Mouse (Mus musculus) forebrain, embryonic 10.5 days (tissue): ENCODE results near the gene Hsdl1. TPM values are rescaled to one million over a fixed set of nuclear protein-coding genes. Genes with fewer than 3 reads are reported as not detected.

Source experiments
- DNase-seq: peaks from one replicate; pipeline ENCODE4 v3.0.0-alpha.2; 2017; ENCODE audit warnings: low spot score; ENCODE audit errors: extremely low spot score
- H3K27ac ChIP-seq: fragments of 300-500 bp; sonication (generic); 2 replicates; pipeline ENCODE4 v1.5.1; 2016; ENCODE audit warnings: mild to moderate bottlenecking
- H3K27me3 ChIP-seq: fragments of 300-500 bp; sonication (generic); 2 replicates; pipeline ENCODE4 v1.6.1; 2016; ENCODE audit warnings: mild to moderate bottlenecking; ENCODE audit not compliant: poor library complexity, severe bottlenecking
- H3K36me3 ChIP-seq: fragments of 300-500 bp; sonication (generic); replicated peaks from 2 replicates; pipeline ENCODE4 v1.6.1; 2016; ENCODE audit warnings: mild to moderate bottlenecking, moderate library complexity
- H3K4me1 ChIP-seq: fragments of 300-500 bp; sonication (generic); 2 replicates; pipeline ENCODE4 v1.6.1; 2016
- H3K4me3 ChIP-seq: fragments of 300-500 bp; sonication (generic); 2 replicates; pipeline ENCODE4 v1.5.1; 2016; ENCODE audit warnings: mild to moderate bottlenecking, moderate library complexity
- H3K9me3 ChIP-seq: fragments of 300-500 bp; sonication (generic); 2 replicates; pipeline ENCODE4 v1.6.1; 2016; ENCODE audit warnings: mild to moderate bottlenecking, moderate library complexity
- WGBS: fragments of 180-500 bp; shearing (Covaris S2); methylation state at CpG from one replicate; pipeline ENCODE4 v1.1.7; 2016; 5-methylcytosine and 5-hydroxymethylcytosine counted together
- polyA plus RNA-seq: library from polyadenylated mRNA; unstranded; fragments of >200 nt; fragmentation: Nextera tagmentation; extraction: Ambion mirVana; gene quantifications from 2 replicates; pipeline ENCODE4 v1.2.1, GENCODE M21; 2016

Gene Hsdl1
- polyA plus RNA-seq, 1 experiment from 2014 or later = 66.0 TPM

DNA sequence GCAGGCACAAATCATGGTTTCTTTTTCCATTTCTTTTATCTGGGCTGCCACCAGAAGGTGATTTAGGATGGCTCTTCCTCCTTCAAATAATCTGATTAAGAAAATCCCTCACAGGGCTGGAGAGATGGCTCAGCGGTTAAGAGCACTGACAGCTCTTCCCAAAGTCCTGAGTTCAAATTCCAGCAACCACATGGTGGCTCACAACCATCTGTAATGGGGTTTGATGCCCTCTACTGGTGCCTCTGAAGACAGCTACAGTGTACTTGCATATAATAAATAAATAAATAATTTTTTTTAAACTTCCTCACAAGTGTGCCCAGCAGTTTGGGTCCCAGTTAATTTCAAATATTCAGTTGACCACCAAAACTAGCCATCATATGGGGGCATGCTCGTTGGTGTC, 31.2 kb upstream of the Hsdl1 start:
- no peaks in the 10 kb centered on the region for H3K27me3 ChIP-seq
- DNase-seq = no peak
- no peak overlapping the region for H3K4me3 ChIP-seq
- peaks cover 17% of the 10 kb centered on the region for H3K4me1 ChIP-seq
- WGBS = 90% methylated on average over 2 of the region's 2 CpGs
- peaks cover 7% of the 10 kb centered on the region for H3K9me3 ChIP-seq
- H3K27ac ChIP-seq = no peak overlapping the region
- peaks cover 17% of the 10 kb centered on the region for H3K36me3 ChIP-seq

DNA sequence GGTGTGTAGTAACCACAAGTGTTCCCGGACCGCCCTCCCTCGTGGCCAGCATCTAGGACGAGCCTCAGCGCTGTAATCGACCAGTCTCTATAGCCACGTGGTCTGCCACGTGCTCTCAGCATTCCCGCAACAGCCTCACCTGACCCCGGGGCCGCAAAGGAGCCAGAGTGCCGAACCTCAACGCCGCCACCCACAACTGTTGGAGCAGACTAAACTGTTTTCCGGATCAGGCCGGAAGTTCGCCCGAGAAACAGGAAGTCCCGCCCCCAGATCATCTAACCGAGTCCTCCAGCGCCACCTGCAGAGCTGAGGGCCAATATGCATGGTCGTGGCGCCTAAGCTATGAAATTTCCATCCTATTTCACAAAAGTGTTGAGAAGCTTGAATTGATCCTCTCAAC, 30.0 kb upstream of the Hsdl1 start, which contains the start of gene Taf1c:
Gene Taf1c (minus strand): TSS at position 227 of the 400 bp plus-strand sequence.
- Histone ChIP-seq H3K36me3 (peaks cover 29% of the 10 kb centered on the region), H3K4me1 (peaks cover 17% of the 10 kb centered on the region), H3K27me3 (no peaks in the 10 kb centered on the region), H3K9me3 (peaks cover 7% of the 10 kb centered on the region), H3K27ac (peak within 1 kb of the TSS; percentile 85), H3K4me3 (peak within 1 kb of the TSS; percentile 83)
- under 1% methylated on average over 23 of the region's 23 CpGs for WGBS
- peak; percentile 94 for DNase-seq

- WGBS = 49% methylated on average over 12 of the region's 12 CpGs
- peak overlapping the region; percentile 83 for H3K4me3 ChIP-seq
- peaks cover 7% of the 10 kb centered on the region for H3K9me3 ChIP-seq
- DNase-seq = no peak
- H3K27ac ChIP-seq = peak overlapping the region; percentile 85
- H3K27me3 ChIP-seq = no peaks in the 10 kb centered on the region
- peaks cover 17% of the 10 kb centered on the region for H3K4me1 ChIP-seq
- peaks cover 35% of the 10 kb centered on the region for H3K36me3 ChIP-seq
These were observed 29.4 kb upstream of the Hsdl1 start for GRCm38 (mm10) chr8:119604398-119604803.

GRCm38 (mm10) chr8:119603771-119604170, 28.8 kb upstream of the Hsdl1 start:
- H3K4me3 ChIP-seq = peak overlapping the region; percentile 83
- 97% methylated on average over 4 of the region's 4 CpGs for WGBS
- no peak for DNase-seq
- peak overlapping the region; percentile 85; the same call in 1 of the 2 replicates for H3K27ac ChIP-seq
- H3K4me1 ChIP-seq = peaks cover 17% of the 10 kb centered on the region
- H3K27me3 ChIP-seq = no peaks in the 10 kb centered on the region
- peaks cover 2% of the 10 kb centered on the region for H3K9me3 ChIP-seq
- H3K36me3 ChIP-seq = peaks cover 42% of the 10 kb centered on the region

GRCm38 (mm10) chr8:119591456-119591855, 16.5 kb upstream of the Hsdl1 start:
- WGBS = 93% methylated on average over 7 of the region's 7 CpGs
- no peak for DNase-seq
- Histone ChIP-seq H3K27me3 (no peaks in the 10 kb centered on the region), H3K9me3 (no peaks in the 10 kb centered on the region), H3K4me3 (no peak overlapping the region), H3K36me3 (peaks cover 2% of the 10 kb centered on the region), H3K27ac (no peak overlapping the region), H3K4me1 (peaks cover 24% of the 10 kb centered on the region)

DNA sequence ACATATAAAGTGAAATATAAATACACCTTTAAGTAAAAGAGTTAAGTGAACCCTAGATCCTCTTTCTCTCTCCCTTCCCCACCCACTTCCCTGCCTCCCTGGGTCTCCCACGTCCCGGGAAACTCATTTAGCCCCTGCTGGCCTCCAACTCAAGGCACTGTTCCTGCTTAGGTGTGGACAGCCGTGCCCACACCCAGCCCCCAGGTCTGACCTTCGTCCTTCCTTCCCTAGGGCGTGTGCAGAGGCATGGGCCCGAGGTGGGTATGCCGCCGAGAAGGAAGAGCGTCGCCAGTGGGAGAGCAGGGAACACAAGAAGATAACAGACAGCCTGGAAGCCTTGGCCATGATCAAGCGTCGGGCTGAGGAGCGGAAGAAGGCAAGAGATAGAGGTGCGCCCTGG, 15.4 kb upstream of the Hsdl1 start:
- Histone ChIP-seq H3K27me3 (peaks cover 9% of the 10 kb centered on the region), H3K27ac (no peak overlapping the region), H3K4me3 (no peak overlapping the region), H3K4me1 (peaks cover 29% of the 10 kb centered on the region), H3K9me3 (no peaks in the 10 kb centered on the region), H3K36me3 (no peaks in the 10 kb centered on the region)
- 86% methylated on average over 14 of the region's 14 CpGs for WGBS
- no peak for DNase-seq

DNA sequence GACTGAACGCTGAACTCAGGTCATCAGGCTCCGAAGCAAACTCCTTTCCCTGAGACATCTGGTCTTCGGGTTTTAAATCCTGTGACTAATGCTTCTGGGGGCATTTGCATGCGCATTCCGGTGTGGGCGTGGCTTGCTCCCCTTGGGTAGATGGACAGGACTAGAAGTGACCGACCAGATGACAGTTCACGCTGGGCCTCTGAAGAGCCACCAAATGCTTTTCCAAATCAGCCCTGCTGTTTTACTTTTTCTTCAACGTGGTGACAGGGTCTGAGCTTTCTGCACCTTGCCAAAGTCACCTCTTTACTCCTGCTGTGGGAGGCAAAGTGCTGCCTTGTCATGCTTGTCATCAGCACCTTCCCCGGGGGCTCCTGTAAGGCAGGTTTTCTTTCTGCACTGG, 13.9 kb upstream of the Hsdl1 start:
- Histone ChIP-seq H3K9me3 (no peaks in the 10 kb centered on the region), H3K27ac (no peak overlapping the region), H3K27me3 (peaks cover 10% of the 10 kb centered on the region), H3K4me3 (no peak overlapping the region), H3K36me3 (no peaks in the 10 kb centered on the region), H3K4me1 (peaks cover 17% of the 10 kb centered on the region)
- no peak for DNase-seq
- 35% methylated on average over 10 of the region's 10 CpGs for WGBS

DNA sequence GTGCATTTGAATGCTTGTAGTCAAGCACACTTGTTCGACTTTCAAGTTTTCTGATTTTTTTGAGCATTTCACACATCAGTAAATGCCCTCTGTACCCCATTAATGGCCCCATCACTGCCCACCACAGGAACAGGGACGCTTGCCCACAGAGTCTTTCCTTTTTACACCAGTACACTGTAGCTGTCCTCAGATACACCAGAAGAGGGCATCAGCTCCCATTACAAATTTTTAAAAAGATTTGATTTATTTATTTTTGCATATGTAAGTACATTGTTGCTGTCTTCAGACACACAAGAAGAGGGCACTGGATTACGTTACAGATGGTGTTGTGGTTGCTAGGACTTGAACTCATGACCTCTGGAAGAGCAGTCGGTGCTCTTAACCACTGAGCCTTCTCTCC, 13.3 kb upstream of the Hsdl1 start:
- H3K9me3 ChIP-seq = no peaks in the 10 kb centered on the region
- H3K4me1 ChIP-seq = peaks cover 17% of the 10 kb centered on the region
- 77% methylated on average over 4 of the region's 4 CpGs for WGBS
- no peaks in the 10 kb centered on the region for H3K36me3 ChIP-seq
- H3K27me3 ChIP-seq = peaks cover 10% of the 10 kb centered on the region
- no peak overlapping the region for H3K27ac ChIP-seq
- no peak overlapping the region for H3K4me3 ChIP-seq
- no peak for DNase-seq

DNA sequence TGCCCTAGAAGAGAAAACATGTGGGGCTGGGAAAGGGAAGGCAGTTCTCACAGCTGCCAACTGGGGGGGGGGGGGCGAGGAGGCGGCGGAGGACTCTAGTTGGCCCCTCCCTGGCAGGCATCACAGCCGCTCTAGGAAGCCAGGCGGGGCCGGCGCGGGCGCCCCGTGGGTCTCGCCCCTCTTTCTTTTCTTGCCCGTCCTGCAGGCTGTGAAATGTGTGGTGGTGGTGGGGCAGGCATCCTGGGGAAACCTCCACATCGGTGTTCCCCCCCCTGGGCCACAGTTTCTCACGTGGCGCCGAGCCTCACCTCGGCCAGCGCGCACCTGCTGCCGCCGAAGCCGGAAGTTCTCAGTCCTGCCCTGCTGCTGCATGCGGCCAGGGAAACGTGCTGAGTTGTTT, 10.9 kb upstream of the Hsdl1 start:
- WGBS = 14% methylated on average over 24 of the region's 24 CpGs
- H3K4me3 ChIP-seq = peak overlapping the region; percentile 49
- H3K9me3 ChIP-seq = no peaks in the 10 kb centered on the region
- peak overlapping the region; percentile 74 for H3K27ac ChIP-seq
- no peaks in the 10 kb centered on the region for H3K36me3 ChIP-seq
- peaks cover 10% of the 10 kb centered on the region for H3K27me3 ChIP-seq
- H3K4me1 ChIP-seq = peaks cover 16% of the 10 kb centered on the region
- DNase-seq = no peak

- 91% methylated on average over 5 of the region's 5 CpGs for WGBS
- peaks cover 4% of the 10 kb centered on the region; the same call in 1 of the 2 replicates for H3K4me1 ChIP-seq
- no peak overlapping the region for H3K27ac ChIP-seq
- no peak overlapping the region for H3K4me3 ChIP-seq
- no peak for DNase-seq
- H3K36me3 ChIP-seq = no peaks in the 10 kb centered on the region
- H3K27me3 ChIP-seq = peaks cover 46% of the 10 kb centered on the region
- no peaks in the 10 kb centered on the region for H3K9me3 ChIP-seq
These were observed 5.6 kb upstream of the Hsdl1 start for GRCm38 (mm10) chr8:119580441-119581161.

DNA sequence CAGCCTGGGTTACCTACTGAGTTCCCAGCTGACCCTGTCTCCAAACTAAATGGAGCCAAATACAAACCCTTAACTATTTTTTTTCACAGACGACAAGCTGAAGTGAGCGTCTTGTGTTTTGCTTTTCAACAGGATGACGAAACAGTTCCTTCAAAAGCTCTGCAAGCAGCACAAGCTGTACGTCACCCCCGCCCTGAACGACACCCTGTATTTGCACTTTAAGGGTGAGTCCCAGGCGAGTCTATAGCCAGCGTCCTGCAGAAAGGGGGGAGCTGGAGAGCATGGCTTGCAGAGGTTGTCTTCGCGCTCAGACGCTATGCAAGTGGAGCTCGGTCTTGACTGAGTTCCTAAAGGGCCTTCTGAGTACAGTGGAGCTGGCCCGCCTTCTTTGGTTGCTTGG, 4.1 kb upstream of the Hsdl1 start:
- no peak for DNase-seq
- WGBS = 48% methylated on average over 13 of the region's 13 CpGs
- no peaks in the 10 kb centered on the region for H3K36me3 ChIP-seq

GRCm38 (mm10) chr8:119575366-119575726, 363 bp upstream of the Hsdl1 start:
- Histone ChIP-seq H3K27ac (peak overlapping the region; percentile 93; the same call in 1 of the 2 replicates), H3K36me3 (peaks cover 6% of the 10 kb centered on the region; the same call in 1 of the 2 replicates), H3K4me3 (peak overlapping the region; percentile 94), H3K4me1 (peaks cover 31% of the 10 kb centered on the region), H3K9me3 (no peaks in the 10 kb centered on the region), H3K27me3 (peaks cover 60% of the 10 kb centered on the region)
- WGBS = 3% methylated on average over 16 of the region's 16 CpGs
- no peak for DNase-seq

More for the DNA sequence above, 4.1 kb upstream of the Hsdl1 start:
- H3K27ac ChIP-seq = no peak overlapping the region
- peaks cover 46% of the 10 kb centered on the region for H3K27me3 ChIP-seq
- H3K9me3 ChIP-seq = no peaks in the 10 kb centered on the region
- H3K4me3 ChIP-seq = no peak overlapping the region
- peaks cover 17% of the 10 kb centered on the region for H3K4me1 ChIP-seq

- WGBS = 94% methylated on average over 4 of the region's 4 CpGs
- DNase-seq = no peak
These were observed 2.6 kb downstream of the Hsdl1 start for GRCm38 (mm10) chr8:119572411-119572810.

More at GRCm38 (mm10) chr8:119572411-119572810, 2.6 kb downstream of the Hsdl1 start:
- Histone ChIP-seq H3K27me3 (peaks cover 34% of the 10 kb centered on the region), H3K9me3 (no peaks in the 10 kb centered on the region), H3K4me3 (no peak overlapping the region), H3K27ac (no peak overlapping the region), H3K4me1 (peaks cover 37% of the 10 kb centered on the region), H3K36me3 (peaks cover 19% of the 10 kb centered on the region)
